Mouse (Mus musculus) forebrain, embryonic 16.5 days (tissue): Measurements from ENCODE around the gene Cfap65. TPM values are rescaled to one million over a fixed set of nuclear protein-coding genes. Genes with fewer than 3 reads are reported as not detected.

ENCODE experiments used
- ATAC-seq: fragments of 200-750 bp; cut with Nextera tagmentation; 2 replicates; pipeline ENCODE4 v1.8.0; 2017; ENCODE audit warnings: mild to moderate bottlenecking, moderate library complexity
- H3K27ac ChIP-seq: fragments of 300-500 bp; sonication (generic); 2 replicates; pipeline ENCODE4 v1.5.1; 2014; ENCODE audit warnings: low read length, control low read depth
- H3K27me3 ChIP-seq: fragments of 300-500 bp; sonication (generic); replicated peaks from 2 replicates; pipeline ENCODE4 v1.6.1; 2014; ENCODE audit warnings: low read length; ENCODE audit not compliant: control insufficient read depth, insufficient read depth
- H3K36me3 ChIP-seq: fragments of 300-500 bp; sonication (generic); 2 replicates; pipeline ENCODE4 v1.6.1; 2014; ENCODE audit not compliant: control insufficient read depth, insufficient read depth
- H3K4me1 ChIP-seq: fragments of 300-500 bp; sonication (generic); replicated peaks from 2 replicates; pipeline ENCODE4 v1.6.1; 2014; ENCODE audit warnings: low read length; ENCODE audit not compliant: control insufficient read depth, insufficient read depth
- H3K4me2 ChIP-seq: fragments of 300-500 bp; sonication (generic); 2 replicates; pipeline ENCODE4 v1.6.1; 2014; ENCODE audit warnings: mild to moderate bottlenecking, low read length, control low read depth
- H3K4me3 ChIP-seq: fragments of 300-500 bp; sonication (generic); replicated peaks from 2 replicates; pipeline ENCODE4 v1.5.1; 2014; ENCODE audit warnings: mild to moderate bottlenecking, low read length, control low read depth
- H3K9ac ChIP-seq: fragments of 300-500 bp; sonication (generic); replicated peaks from 2 replicates; pipeline ENCODE4 v1.6.1; 2014; ENCODE audit warnings: low read depth, low read length, control low read depth
- H3K9me3 ChIP-seq: fragments of 300-500 bp; sonication (generic); 2 replicates; pipeline ENCODE4 v1.6.1; 2016; ENCODE audit warnings: low read length; ENCODE audit not compliant: control insufficient read depth
- WGBS: fragments of 180-500 bp; shearing (Covaris S2); extraction: QIAGEN DNeasy Blood & Tissue Kit; methylation state at CpG from one replicate; pipeline ENCODE4 v1.1.7; 2014; 5-methylcytosine and 5-hydroxymethylcytosine counted together
- microRNA counts: library from miRNA; unstranded; fragments of <30 nt; microRNA quantifications from one replicate; lab custom pipeline; 2016
- microRNA-seq: library from miRNA; unstranded; fragments of <30 nt; microRNA quantifications from one replicate; pipeline ENCODE4, GENCODE M21; 2017
- polyA plus RNA-seq: library from polyadenylated mRNA; unstranded; fragments of >200 nt; fragmentation: Nextera tagmentation; extraction: Ambion mirVana; gene quantifications from 2 replicates; pipeline ENCODE4 v1.2.1, GENCODE M21; 2015

Cfap65 gene
- polyA plus RNA-seq, 1 experiment from 2014 or later, result 0.39 TPM

- Histone ChIP-seq H3K36me3 (no peaks in the 10 kb centered on the region), H3K9me3 (no peaks in the 10 kb centered on the region), H3K4me1 (peaks cover 49% of the 10 kb centered on the region), H3K4me3 (peak within 1 kb of the TSS; percentile 88), H3K27me3 (peaks cover 37% of the 10 kb centered on the region), H3K9ac (peak within 1 kb of the TSS; percentile 90), H3K27ac (peak within 1 kb of the TSS; percentile 41; the same call in 1 of the 2 replicates), H3K4me2 (peak within 1 kb of the TSS; percentile 83)
- WGBS, result 2% methylated on average over 36 of the region's 39 CpGs
- peak; percentile 94 for ATAC-seq
Observed at GRCm38 (mm10) chr1:74854306-74855056, 80.9 kb downstream of the Cfap65 start, which contains the start of gene Cdk5r2. Gene Cdk5r2, plus strand, starts transcription at chr1:74854934.

MicroRNAs encoded within 50 kb of the gene (microRNA counts, 519-probe panel; counts per million panel counts)
- microRNA mmu-miR-375 (lab: Ali Mortazavi, UCI), result 795 counts per million, percentile 5 among the panel's probes with 10 or more counts

Small RNA genes within 50 kb of the gene (microRNA-seq; reads per million reads assigned to microRNA genes)
- gene Mir375, result 213 reads per million, percentile 64 among the genes with 10 or more reads in this experiment

Other genes with a start within 250 kb of the Cfap65 start
- gene Cyp27a1, start 222.0 kb downstream of the Cfap65 start, polyA plus RNA-seq, result 0.94 and 1.7 TPM in 2 replicates
- gene Prkag3, start 186.4 kb downstream of the Cfap65 start, polyA plus RNA-seq, result not detected in 2 replicates
- gene Wnt6, start 163.7 kb downstream of the Cfap65 start, polyA plus RNA-seq, result 3.6 and 4.5 TPM in 2 replicates
- 0.46 and 0.68 TPM in 2 replicates for gene Wnt10a, start 144.1 kb downstream of the Cfap65 start, polyA plus RNA-seq
- 2.2 and 2.8 TPM in 2 replicates for gene Cdk5r2, start 80.7 kb downstream of the Cfap65 start, polyA plus RNA-seq
- not detected in 2 replicates for gene Fev, start 50.2 kb downstream of the Cfap65 start, polyA plus RNA-seq
- not detected in 2 replicates for gene Cryba2, start 42.5 kb downstream of the Cfap65 start, polyA plus RNA-seq
- gene Ihh, start 16.1 kb upstream of the Cfap65 start, polyA plus RNA-seq, result 0.16 TPM in 2 replicates
- 6.6 and 8.2 TPM in 2 replicates for gene Nhej1, start 189.6 kb upstream of the Cfap65 start, polyA plus RNA-seq
- gene Slc23a3, start 198.3 kb upstream of the Cfap65 start, polyA plus RNA-seq, result not detected in 2 replicates
- gene Cnppd1, start 207.1 kb upstream of the Cfap65 start, polyA plus RNA-seq, result 57.1 and 58.5 TPM in 2 replicates
- gene Retreg2, start 207.2 kb upstream of the Cfap65 start, polyA plus RNA-seq, result 91.9 and 102 TPM in 2 replicates
- gene Zfand2b, start 233.0 kb upstream of the Cfap65 start, polyA plus RNA-seq, result 41.9 and 47.2 TPM in 2 replicates
- gene Abcb6, start 244.8 kb upstream of the Cfap65 start, polyA plus RNA-seq, result 44.0 and 51.9 TPM in 2 replicates